8 mouse cellular contexts compared by ENCODE assay signal in the genomic region with DNA sequence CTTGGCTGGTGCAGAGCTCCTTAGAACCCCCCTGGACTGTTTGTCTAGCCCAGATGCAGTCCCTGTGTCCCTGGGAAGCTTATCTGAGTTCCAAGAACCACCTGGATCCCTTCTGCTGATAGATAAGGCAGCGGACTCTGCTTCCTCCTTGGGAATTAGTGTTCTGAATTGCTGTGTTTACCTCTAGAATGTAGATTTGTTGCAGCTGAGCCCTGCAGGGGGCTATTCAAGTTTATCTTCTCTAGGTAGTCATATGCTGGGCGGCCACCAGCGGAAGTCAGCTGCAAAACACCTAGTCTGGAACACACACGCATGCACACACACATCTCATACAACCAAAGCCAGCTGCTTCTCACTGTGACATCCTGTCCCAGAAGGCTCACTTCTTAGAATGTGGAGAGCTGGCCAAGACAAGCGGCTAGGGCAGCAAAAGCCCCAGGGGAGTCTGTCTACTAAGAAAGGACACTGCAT. TPM values are rescaled to one million over a fixed set of nuclear protein-coding genes. Genes with fewer than 3 reads are reported as not detected.
A peak's percentile ranks its signal among the peaks of the same experiment; 100 is the strongest.
DNase-seq lines count a peak whose midpoint lies in the region; TF ChIP-seq lines count a peak whose summit lies in the region.

No protein-coding gene starts in this region.

- no peak for TF ChIP-seq POLR2A in bone marrow, adult 2 months (IDR thresholded peaks at IDR 0.05; ENCODE audit: borderline replicate concordance, control insufficient read depth, low read depth, low read length)

- no peak for TF ChIP-seq CTCF in bone marrow, adult 2 months (IDR thresholded peaks at IDR 0.05; ENCODE audit: control insufficient read depth, insufficient read depth, low read length)

- no peak overlapping the region for H3K4me3 ChIP-seq in bone marrow, adult 2 months (replicated peaks; ENCODE audit: control insufficient read depth, low read depth, low read length)

- DNase-seq in heart, adult 11 months, result peak; percentile 97
- DNase-seq in heart, postnatal 36 days, result no peak
- peak; percentile 40 for DNase-seq in liver
- peak; percentile 85 to 86 for DNase-seq in spleen, postnatal 36 days (ENCODE audit: low spot score in 2 of 2)
- DNase-seq in cerebellum, postnatal 36 days, result no peak
- DNase-seq in right cerebral cortex, postnatal 4 days, result no peak
- no peak for DNase-seq in cerebellum, postnatal 25 days

- WGBS in bone marrow, adult 2 months, result 41% methylated on average over 5 of the region's 5 CpGs

- H3K27ac ChIP-seq in bone marrow, adult 2 months (ENCODE audit: control insufficient read depth, insufficient read depth, low read depth, low read length, poor library complexity), result peak overlapping the region; percentile 39

- intact Hi-C loops in heart, postnatal 36 days (cut with DNase I), result loop anchor here (5.0 kb wide), 1 partner anchor 109 kb away; no protein-coding TSS in a partner anchor

- H3K4me1 ChIP-seq in bone marrow, adult 2 months (ENCODE audit: control insufficient read depth, insufficient read depth, low read length), result peaks cover 17% of the 10 kb centered on the region

RNA-seq across cellular contexts. Expression of gene Pdcd4, which starts 1.2 kb away (rescaled TPM):
- total RNA-seq in heart, postnatal 36 days (2021), result 10 to 100 TPM; 23.1 to 27.5 TPM
- polyA plus RNA-seq in bone marrow, adult 2 months (2011; ENCODE audit: insufficient read depth, insufficient read length, low replicate concordance, missing spikeins), result 47.8 and 49.6 TPM in 2 replicates

RNA-seq across cellular contexts. Expression of gene Shoc2, which starts 53.3 kb away (rescaled TPM):
- total RNA-seq in heart, postnatal 36 days (2021), result 10 to 100 TPM; 28.6 to 29.1 TPM
- 11.8 and 17.4 TPM in 2 replicates for polyA plus RNA-seq in bone marrow, adult 2 months (2011; ENCODE audit: insufficient read depth, insufficient read length, low replicate concordance, missing spikeins)

RNA-seq across cellular contexts. Expression of gene Bbip1, which starts 53.6 kb away (rescaled TPM):
- total RNA-seq in heart, postnatal 36 days (2021), result 10 to 100 TPM; 34.9 to 36.2 TPM
- polyA plus RNA-seq in bone marrow, adult 2 months (2011; ENCODE audit: insufficient read depth, insufficient read length, low replicate concordance, missing spikeins), result 25.8 and 32.5 TPM in 2 replicates

Comparison
In these comparisons a context has a peak if more than half of its experiments do, and no peak if none do; other contexts are left out.
1. DNase-seq: peak in heart, adult 11 months (single experiment), liver (single experiment) and spleen, postnatal 36 days (2 of 2); none in heart, postnatal 36 days (0 of 2), cerebellum, postnatal 36 days (0 of 2), right cerebral cortex, postnatal 4 days (single experiment) and cerebellum, postnatal 25 days (0 of 2).